Mouse (Mus musculus) midbrain, embryonic 13.5 days (tissue): ENCODE measurements around the gene Tbata. TPM values are rescaled to one million over a fixed set of nuclear protein-coding genes. Genes with fewer than 3 reads are reported as not detected.

ENCODE experiments used
- ATAC-seq: fragments of 200-750 bp; cut with Nextera tagmentation; 2 replicates; pipeline ENCODE4 v1.8.0; 2017; ENCODE audit warnings: mild to moderate bottlenecking, moderate TSS enrichment, moderate library complexity
- H3K27ac ChIP-seq: fragments of 300-500 bp; sonication (generic); 2 replicates; pipeline ENCODE4 v1.5.1; 2015; ENCODE audit warnings: inconsistent platforms, mild to moderate bottlenecking, moderate library complexity
- H3K27me3 ChIP-seq: fragments of 300-500 bp; sonication (generic); 2 replicates; pipeline ENCODE4 v1.6.1; 2015; ENCODE audit warnings: mild to moderate bottlenecking, inconsistent platforms
- H3K36me3 ChIP-seq: fragments of 300-500 bp; sonication (generic); 2 replicates; pipeline ENCODE4 v1.6.1; 2015; ENCODE audit warnings: mild to moderate bottlenecking, inconsistent platforms
- H3K4me1 ChIP-seq: fragments of 300-500 bp; sonication (generic); replicated peaks from 2 replicates; pipeline ENCODE4 v1.6.1; 2015; ENCODE audit warnings: inconsistent platforms
- H3K4me2 ChIP-seq: fragments of 300-500 bp; sonication (generic); replicated peaks from 2 replicates; pipeline ENCODE4 v1.6.1; 2015; ENCODE audit warnings: moderate library complexity, mild to moderate bottlenecking, inconsistent platforms
- H3K4me3 ChIP-seq: fragments of 300-500 bp; sonication (generic); replicated peaks from 2 replicates; pipeline ENCODE4 v1.5.1; 2015; ENCODE audit warnings: mild to moderate bottlenecking, inconsistent platforms
- H3K9ac ChIP-seq: fragments of 300-500 bp; sonication (generic); replicated peaks from 2 replicates; pipeline ENCODE4 v1.6.1; 2015; ENCODE audit warnings: mild to moderate bottlenecking, inconsistent platforms
- H3K9me3 ChIP-seq: fragments of 300-500 bp; sonication (generic); 2 replicates; pipeline ENCODE4 v1.6.1; 2016; ENCODE audit warnings: mild to moderate bottlenecking, inconsistent platforms
- WGBS: fragments of 180-500 bp; shearing (Covaris S2); methylation state at CpG from one replicate; pipeline ENCODE4 v1.1.7; 2015; 5-methylcytosine and 5-hydroxymethylcytosine counted together
- polyA plus RNA-seq: library from polyadenylated mRNA; unstranded; fragments of >200 nt; fragmentation: Nextera tagmentation; extraction: Ambion mirVana; gene quantifications from 2 replicates; pipeline ENCODE4 v1.2.1, GENCODE M21; 2015

Gene Tbata
- polyA plus RNA-seq, 1 experiment from 2014 or later: 0.17 TPM

DNA sequence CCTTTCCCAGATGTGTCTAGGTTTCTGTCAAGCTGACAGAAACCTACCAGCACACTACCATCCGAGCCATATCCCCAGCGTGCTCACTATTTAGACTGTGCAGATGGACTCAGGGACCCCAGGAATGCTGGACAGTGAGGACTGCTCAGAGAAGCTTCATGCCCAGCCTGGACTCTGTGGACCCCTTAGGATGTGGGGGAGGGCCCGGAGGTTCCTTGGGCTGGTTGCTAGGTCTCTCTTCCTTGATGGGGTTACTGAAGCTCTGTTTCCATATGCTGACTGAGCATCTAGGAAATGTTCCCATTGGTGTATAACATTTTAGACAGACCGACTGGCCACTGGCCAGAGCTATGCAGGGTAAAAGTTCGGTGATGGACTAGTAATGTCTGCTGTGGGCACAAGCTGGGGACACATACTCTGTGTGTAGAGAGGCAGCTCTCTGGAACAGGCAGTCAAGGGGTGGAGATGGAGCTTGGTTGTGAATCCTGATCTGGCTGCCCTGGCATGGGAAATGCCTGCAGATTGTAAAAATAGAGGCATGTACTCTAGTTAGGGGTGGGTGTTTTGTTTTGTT, 24.1 kb downstream of the Tbata start:
- no peaks in the 10 kb centered on the region for H3K36me3 ChIP-seq
- H3K9me3 ChIP-seq: no peaks in the 10 kb centered on the region
- 87% methylated on average over 5 of the region's 5 CpGs for WGBS
- H3K4me3 ChIP-seq: no peak overlapping the region
- peaks cover 5% of the 10 kb centered on the region; the same call in 1 of the 2 replicates for H3K27me3 ChIP-seq
- peaks cover 4% of the 10 kb centered on the region; the same call in 1 of the 2 replicates for H3K4me1 ChIP-seq
- ATAC-seq: no peak
- H3K27ac ChIP-seq: no peak overlapping the region
- H3K9ac ChIP-seq: no peak overlapping the region
- H3K4me2 ChIP-seq: no peak overlapping the region

- H3K4me2 ChIP-seq: no peak overlapping the region
- no peak overlapping the region for H3K9ac ChIP-seq
- H3K36me3 ChIP-seq: no peaks in the 10 kb centered on the region
- H3K4me3 ChIP-seq: no peak overlapping the region
- H3K27me3 ChIP-seq: peaks cover 7% of the 10 kb centered on the region
- peak; percentile 41 for ATAC-seq
- no peak overlapping the region for H3K27ac ChIP-seq
- 17% methylated on average over 11 of the region's 11 CpGs for WGBS
- peaks cover 4% of the 10 kb centered on the region; the same call in 1 of the 2 replicates for H3K4me1 ChIP-seq
- no peaks in the 10 kb centered on the region for H3K9me3 ChIP-seq
These were observed 27.9 kb downstream of the Tbata start for GRCm38 (mm10) chr10:61199566-61200213.

- ATAC-seq: no peak
- H3K36me3 ChIP-seq: no peaks in the 10 kb centered on the region
- H3K4me1 ChIP-seq: peaks cover 4% of the 10 kb centered on the region; the same call in 1 of the 2 replicates
- H3K4me2 ChIP-seq: no peak overlapping the region
- peaks cover 7% of the 10 kb centered on the region for H3K27me3 ChIP-seq
- 59% methylated on average over 7 of the region's 7 CpGs for WGBS
- H3K4me3 ChIP-seq: no peak overlapping the region
- no peaks in the 10 kb centered on the region for H3K9me3 ChIP-seq
- H3K9ac ChIP-seq: no peak overlapping the region
- H3K27ac ChIP-seq: no peak overlapping the region
These were observed 28.6 kb downstream of the Tbata start for GRCm38 (mm10) chr10:61200232-61200820.

- Histone ChIP-seq H3K27ac (no peak overlapping the region), H3K4me1 (peaks cover 4% of the 10 kb centered on the region; the same call in 1 of the 2 replicates), H3K4me3 (no peak overlapping the region), H3K9me3 (no peaks in the 10 kb centered on the region), H3K4me2 (no peak overlapping the region), H3K36me3 (no peaks in the 10 kb centered on the region), H3K27me3 (peaks cover 7% of the 10 kb centered on the region), H3K9ac (no peak overlapping the region; the same call in 1 of the 2 replicates)
- 40% methylated on average over 9 of the region's 9 CpGs for WGBS
- no peak for ATAC-seq
These were observed 29.2 kb downstream of the Tbata start for GRCm38 (mm10) chr10:61200998-61201397.

DNA sequence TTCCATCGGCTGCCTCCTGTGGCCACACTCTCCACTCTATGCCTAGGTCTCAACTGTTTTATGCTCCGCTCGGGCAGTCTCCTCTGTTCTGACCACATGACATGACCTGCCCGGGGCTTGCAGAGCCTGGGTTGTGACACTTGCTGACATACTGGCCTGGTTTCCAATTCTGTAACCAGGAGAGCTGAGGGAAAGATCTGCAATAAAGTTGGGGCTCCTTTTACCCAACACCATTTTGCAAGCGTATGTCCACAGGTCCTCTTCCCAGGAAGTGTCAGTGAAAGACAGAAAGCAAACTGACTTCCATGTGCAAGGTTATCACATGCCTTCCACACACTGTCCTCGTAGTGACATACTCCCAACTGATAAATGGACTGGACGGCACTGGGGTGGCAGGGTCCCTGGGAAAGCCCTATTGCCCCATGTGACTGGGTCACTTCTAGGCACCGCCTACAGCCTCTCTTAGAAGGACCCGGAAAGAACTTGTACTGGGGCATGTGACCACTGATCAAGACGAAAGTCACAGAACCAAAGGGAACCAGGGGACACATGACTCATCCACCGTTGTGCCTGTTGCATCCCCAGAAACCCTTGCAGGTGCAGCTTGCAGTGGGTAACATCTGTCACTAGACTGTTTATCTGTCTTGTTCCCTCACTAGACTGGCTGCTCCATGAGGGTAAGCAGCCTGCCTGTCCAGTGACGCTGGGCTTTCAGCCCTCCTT, 30.0 kb downstream of the Tbata start:
- no peak for ATAC-seq
- Histone ChIP-seq H3K27me3 (peaks cover 7% of the 10 kb centered on the region), H3K27ac (no peak overlapping the region), H3K4me2 (no peak overlapping the region), H3K36me3 (no peaks in the 10 kb centered on the region), H3K9me3 (no peaks in the 10 kb centered on the region), H3K4me3 (no peak overlapping the region), H3K9ac (no peak overlapping the region), H3K4me1 (peaks cover 4% of the 10 kb centered on the region; the same call in 1 of the 2 replicates)
- WGBS: 85% methylated on average over 12 of the region's 12 CpGs

DNA sequence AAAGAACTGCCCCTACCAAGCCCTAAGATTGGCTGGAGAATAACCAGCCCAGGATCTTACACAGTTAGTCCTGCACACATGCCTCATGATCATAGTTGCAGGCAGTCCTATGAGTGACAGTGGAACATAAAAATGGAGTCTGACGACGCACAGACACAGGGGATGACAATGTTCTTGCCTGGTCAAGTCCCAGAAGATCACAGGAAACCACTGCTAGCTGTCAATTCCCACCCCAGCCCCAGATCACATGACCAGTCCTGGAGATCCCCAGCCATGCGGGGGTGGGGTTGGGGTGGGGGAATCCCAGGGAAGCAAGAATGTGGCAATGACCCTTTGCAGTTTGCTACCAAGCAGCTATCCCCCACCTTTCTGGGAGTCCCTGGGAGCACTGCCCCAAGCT, 32.2 kb downstream of the Tbata start:
- H3K36me3 ChIP-seq: no peaks in the 10 kb centered on the region
- whole genome bisulfite sequencing: 82% methylated on average over 3 of the region's 3 CpGs
- no peak for ATAC-seq
- no peak overlapping the region for H3K4me2 ChIP-seq
- H3K27ac ChIP-seq: no peak overlapping the region
- no peaks in the 10 kb centered on the region for H3K9me3 ChIP-seq
- peaks cover 5% of the 10 kb centered on the region for H3K27me3 ChIP-seq
- no peak overlapping the region for H3K9ac ChIP-seq
- H3K4me1 ChIP-seq: peaks cover 4% of the 10 kb centered on the region; the same call in 1 of the 2 replicates
- no peak overlapping the region for H3K4me3 ChIP-seq

DNA sequence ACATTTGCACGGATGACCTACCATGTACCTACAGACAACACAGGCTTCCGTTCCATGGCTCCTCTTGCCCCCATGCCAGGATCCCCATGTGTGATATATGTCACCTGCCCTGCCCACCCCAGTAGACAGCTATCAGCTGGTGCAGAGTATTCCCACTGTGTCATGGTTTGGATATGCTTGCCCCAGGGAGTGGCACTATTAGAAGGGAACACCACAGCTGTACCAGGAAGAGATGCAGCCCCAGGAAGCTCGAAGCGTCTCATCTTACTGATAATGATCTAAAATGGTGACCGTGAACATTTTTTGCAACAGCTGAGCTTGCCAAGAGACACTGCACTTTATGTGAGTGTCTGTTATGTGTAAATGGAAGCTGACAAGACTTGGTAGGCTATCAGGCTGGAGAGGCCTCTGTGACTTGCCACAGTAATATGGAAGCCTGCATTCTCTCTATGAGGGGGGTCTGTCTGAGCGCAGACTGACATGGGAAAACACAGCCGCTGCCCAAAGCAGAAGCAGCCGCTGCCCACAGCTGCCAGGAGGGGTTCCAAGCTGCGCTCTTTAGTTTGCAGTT, 36.4 kb downstream of the Tbata start:
- H3K4me3 ChIP-seq: no peak overlapping the region
- H3K36me3 ChIP-seq: no peaks in the 10 kb centered on the region
- no peak overlapping the region for H3K9ac ChIP-seq
- WGBS: 87% methylated on average over 9 of the region's 9 CpGs
- no peaks in the 10 kb centered on the region for H3K9me3 ChIP-seq
- H3K27me3 ChIP-seq: peaks cover 9% of the 10 kb centered on the region; the same call in 1 of the 2 replicates
- H3K27ac ChIP-seq: no peak overlapping the region
- peaks cover 3% of the 10 kb centered on the region; the same call in 1 of the 2 replicates for H3K4me1 ChIP-seq
- no peak for ATAC-seq
- H3K4me2 ChIP-seq: no peak overlapping the region

DNA sequence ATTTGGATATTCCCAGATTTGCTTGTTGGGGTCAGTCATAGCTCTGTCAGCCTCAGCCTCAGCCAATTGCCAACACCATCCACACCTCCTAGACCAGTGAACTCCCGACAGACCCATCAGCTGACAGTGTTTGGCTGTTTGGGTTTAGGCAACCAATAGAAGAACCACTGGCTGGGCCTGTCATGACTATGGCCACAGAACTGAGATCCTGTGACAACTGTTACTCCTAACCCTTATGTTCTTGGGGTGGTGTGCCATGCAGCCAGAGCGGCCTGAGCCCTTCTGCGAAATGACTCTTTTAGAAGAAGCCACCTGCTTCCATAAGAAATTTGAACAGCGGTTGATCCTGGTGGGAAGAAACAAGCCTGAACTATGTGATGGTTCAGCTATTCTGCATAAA, 39.4 kb downstream of the Tbata start:
- no peak for ATAC-seq
- WGBS: 88% methylated on average over 4 of the region's 4 CpGs

GRCm38 (mm10) chr10:61211743-61212142, 40.0 kb downstream of the Tbata start:
- Histone ChIP-seq H3K4me1 (peaks cover 3% of the 10 kb centered on the region; the same call in 1 of the 2 replicates), H3K9ac (no peak overlapping the region), H3K4me3 (no peak overlapping the region), H3K9me3 (no peaks in the 10 kb centered on the region), H3K4me2 (no peak overlapping the region), H3K27ac (no peak overlapping the region), H3K36me3 (no peaks in the 10 kb centered on the region), H3K27me3 (peaks cover 15% of the 10 kb centered on the region; the same call in 1 of the 2 replicates)
- WGBS: 11% methylated on average over 13 of the region's 13 CpGs
- no peak for ATAC-seq

More for the DNA sequence above, 39.4 kb downstream of the Tbata start:
- H3K4me1 ChIP-seq: peaks cover 3% of the 10 kb centered on the region; the same call in 1 of the 2 replicates
- peaks cover 15% of the 10 kb centered on the region; the same call in 1 of the 2 replicates for H3K27me3 ChIP-seq
- H3K27ac ChIP-seq: no peak overlapping the region
- no peak overlapping the region for H3K4me3 ChIP-seq
- no peaks in the 10 kb centered on the region for H3K36me3 ChIP-seq
- no peak overlapping the region for H3K4me2 ChIP-seq
- H3K9me3 ChIP-seq: no peaks in the 10 kb centered on the region
- no peak overlapping the region for H3K9ac ChIP-seq

- Histone ChIP-seq H3K4me2 (no peak overlapping the region), H3K4me1 (peaks cover 3% of the 10 kb centered on the region; the same call in 1 of the 2 replicates), H3K27me3 (peaks cover 15% of the 10 kb centered on the region; the same call in 1 of the 2 replicates), H3K4me3 (no peak overlapping the region), H3K9me3 (no peaks in the 10 kb centered on the region), H3K36me3 (no peaks in the 10 kb centered on the region), H3K9ac (no peak overlapping the region), H3K27ac (no peak overlapping the region)
- 8% methylated on average over 10 of the region's 11 CpGs for WGBS
- no peak for ATAC-seq
These were observed 41.1 kb downstream of the Tbata start for GRCm38 (mm10) chr10:61212817-61213216.

- Histone ChIP-seq H3K9me3 (0 out of 2 replicates have a peak, but pooled peaks cover 4% of the 10 kb centered on the region), H3K27ac (no peak overlapping the region), H3K4me2 (no peak overlapping the region), H3K9ac (no peak overlapping the region), H3K27me3 (peaks cover 15% of the 10 kb centered on the region; the same call in 1 of the 2 replicates), H3K4me3 (no peak overlapping the region), H3K36me3 (no peaks in the 10 kb centered on the region), H3K4me1 (peaks cover 3% of the 10 kb centered on the region; the same call in 1 of the 2 replicates)
- no peak for ATAC-seq
- 94% methylated on average over 6 of the region's 6 CpGs for WGBS
These were observed 43.9 kb downstream of the Tbata start for GRCm38 (mm10) chr10:61215658-61216057.
